Mouse (Mus musculus) stomach, embryonic 14.5 days (tissue): Measurements from ENCODE around the gene Kcnh2. TPM values are rescaled to one million over a fixed set of nuclear protein-coding genes. Genes with fewer than 3 reads are reported as not detected.

ENCODE experiments used
- ATAC-seq: fragments of 200-750 bp; cut with Nextera tagmentation; 2 replicates; pipeline ENCODE4 v1.8.0; 2017; ENCODE audit warnings: low read depth, moderate TSS enrichment; ENCODE audit not compliant: insufficient number of reproducible peaks, insufficient read depth, low FRiP score
- H3K27ac ChIP-seq: fragments of 300-500 bp; sonication (generic); 2 replicates; pipeline ENCODE4 v1.5.1; 2014; ENCODE audit warnings: mild to moderate bottlenecking, low read length, moderate library complexity, mixed read lengths
- H3K27me3 ChIP-seq: fragments of 300-500 bp; sonication (generic); 2 replicates; pipeline ENCODE4 v1.6.1; 2014; ENCODE audit warnings: low read length, control low read depth, mixed read lengths; ENCODE audit not compliant: control insufficient read depth, insufficient read depth
- H3K36me3 ChIP-seq: fragments of 300-500 bp; sonication (generic); 2 replicates; pipeline ENCODE4 v1.6.1; 2014; ENCODE audit warnings: mild to moderate bottlenecking, control low read depth, low read length, moderate library complexity, mixed read lengths; ENCODE audit not compliant: control insufficient read depth, insufficient read depth
- H3K4me1 ChIP-seq: fragments of 300-500 bp; sonication (generic); 2 replicates; pipeline ENCODE4 v1.6.1; 2014; ENCODE audit warnings: low read length, control low read depth, mixed read lengths; ENCODE audit not compliant: control insufficient read depth, insufficient read depth
- H3K4me2 ChIP-seq: fragments of 300-500 bp; sonication (generic); replicated peaks from 2 replicates; pipeline ENCODE4 v1.6.1; 2014; ENCODE audit warnings: low read depth, low read length, control low read depth
- H3K4me3 ChIP-seq: fragments of 300-500 bp; sonication (generic); 2 replicates; pipeline ENCODE4 v1.5.1; 2014; ENCODE audit warnings: low read depth, low read length, control low read depth
- H3K9ac ChIP-seq: fragments of 300-500 bp; sonication (generic); replicated peaks from 2 replicates; pipeline ENCODE4 v1.6.1; 2014; ENCODE audit warnings: low read depth, mild to moderate bottlenecking, control low read depth, low read length, moderate library complexity, mixed read lengths
- H3K9me3 ChIP-seq: fragments of 300-500 bp; sonication (generic); 2 replicates; pipeline ENCODE4 v1.6.1; 2016; ENCODE audit warnings: low read depth, low read length, control low read depth; ENCODE audit not compliant: control insufficient read depth
- WGBS: fragments of 180-500 bp; shearing (Covaris S2); extraction: QIAGEN DNeasy Blood & Tissue Kit; methylation state at CpG from one replicate; pipeline ENCODE4 v1.1.7; 2014; 5-methylcytosine and 5-hydroxymethylcytosine counted together
- polyA plus RNA-seq: library from polyadenylated mRNA; unstranded; fragments of >200 nt; fragmentation: Nextera tagmentation; extraction: Ambion mirVana; gene quantifications from 2 replicates; pipeline ENCODE4 v1.2.1, GENCODE M21; 2014

The Kcnh2 gene
- polyA plus RNA-seq, 1 experiment from 2014 or later = 9.8 TPM

GRCm38 (mm10) chr5:24357461-24357860 is 6.1 kb upstream of the Kcnh2 start:
- no peaks in the 10 kb centered on the region for H3K36me3 ChIP-seq
- H3K4me3 ChIP-seq = no peak overlapping the region
- peaks cover 9% of the 10 kb centered on the region; the same call in 1 of the 2 replicates for H3K4me1 ChIP-seq
- H3K9ac ChIP-seq = no peak overlapping the region
- WGBS = 9% methylated on average over 7 of the region's 7 CpGs
- no peak for ATAC-seq
- no peaks in the 10 kb centered on the region for H3K9me3 ChIP-seq
- H3K27me3 ChIP-seq = no peaks in the 10 kb centered on the region
- H3K27ac ChIP-seq = no peak overlapping the region
- H3K4me2 ChIP-seq = no peak overlapping the region

GRCm38 (mm10) chr5:24356764-24357163 is 5.4 kb upstream of the Kcnh2 start:
- Histone ChIP-seq H3K27ac (no peak overlapping the region), H3K9me3 (no peaks in the 10 kb centered on the region), H3K4me2 (no peak overlapping the region), H3K27me3 (no peaks in the 10 kb centered on the region), H3K4me3 (no peak overlapping the region), H3K9ac (no peak overlapping the region), H3K4me1 (peaks cover 9% of the 10 kb centered on the region; the same call in 1 of the 2 replicates), H3K36me3 (no peaks in the 10 kb centered on the region)
- 63% methylated on average over 4 of the region's 4 CpGs for WGBS
- no peak for ATAC-seq

- H3K27me3 ChIP-seq = no peaks in the 10 kb centered on the region
- peak overlapping the region; percentile 91 for H3K27ac ChIP-seq
- peak overlapping the region; percentile 99 for H3K4me2 ChIP-seq
- 0 out of 2 replicates have a peak overlapping the region, but pooled peaks have one; percentile 68 for H3K4me3 ChIP-seq
- 30% methylated on average over 4 of the region's 4 CpGs for WGBS
- H3K36me3 ChIP-seq = no peaks in the 10 kb centered on the region
- peaks cover 34% of the 10 kb centered on the region for H3K4me1 ChIP-seq
- no peak overlapping the region for H3K9ac ChIP-seq
- no peak for ATAC-seq
- H3K9me3 ChIP-seq = no peaks in the 10 kb centered on the region
Measured at GRCm38 (mm10) chr5:24353327-24353726, 1.9 kb upstream of the Kcnh2 start.

- no peaks in the 10 kb centered on the region for H3K27me3 ChIP-seq
Measured at GRCm38 (mm10) chr5:24352251-24352859, 951 bp upstream of the Kcnh2 start.

GRCm38 (mm10) chr5:24351701-24352171 is 332 bp upstream of the Kcnh2 start:
- Histone ChIP-seq H3K9me3 (no peaks in the 10 kb centered on the region), H3K27ac (peak overlapping the region; percentile 91), H3K4me1 (peaks cover 49% of the 10 kb centered on the region), H3K4me3 (peak overlapping the region; percentile 68), H3K4me2 (peak overlapping the region; percentile 99), H3K36me3 (no peaks in the 10 kb centered on the region), H3K9ac (peak overlapping the region; percentile 80), H3K27me3 (no peaks in the 10 kb centered on the region)
- WGBS = under 1% methylated on average over 36 of the region's 41 CpGs
- ATAC-seq = peak; percentile 78

More at GRCm38 (mm10) chr5:24352251-24352859, 951 bp upstream of the Kcnh2 start:
- ATAC-seq = peak; percentile 71
- 1% methylated on average over 24 of the region's 24 CpGs for WGBS
- Histone ChIP-seq H3K4me1 (peaks cover 44% of the 10 kb centered on the region), H3K9me3 (no peaks in the 10 kb centered on the region), H3K36me3 (no peaks in the 10 kb centered on the region), H3K4me2 (peak overlapping the region; percentile 99), H3K27ac (peak overlapping the region; percentile 91), H3K4me3 (peak overlapping the region; percentile 68), H3K9ac (peak overlapping the region; percentile 14; the same call in 1 of the 2 replicates)

- ATAC-seq = no peak
Measured at GRCm38 (mm10) chr5:24350531-24351250, 713 bp downstream of the Kcnh2 start.

GRCm38 (mm10) chr5:24350073-24350472 is 1.3 kb downstream of the Kcnh2 start:
- H3K9me3 ChIP-seq = no peaks in the 10 kb centered on the region
- H3K9ac ChIP-seq = no peak overlapping the region
- no peaks in the 10 kb centered on the region for H3K27me3 ChIP-seq
- no peak overlapping the region for H3K27ac ChIP-seq
- H3K4me2 ChIP-seq = peak overlapping the region; percentile 99
- peaks cover 54% of the 10 kb centered on the region for H3K4me1 ChIP-seq
- H3K4me3 ChIP-seq = peak overlapping the region; percentile 68
- 46% methylated on average over 3 of the region's 3 CpGs for WGBS
- no peak for ATAC-seq
- H3K36me3 ChIP-seq = no peaks in the 10 kb centered on the region

More at GRCm38 (mm10) chr5:24350531-24351250, 713 bp downstream of the Kcnh2 start:
- H3K27ac ChIP-seq = peak overlapping the region; percentile 91
- H3K9me3 ChIP-seq = no peaks in the 10 kb centered on the region
- H3K9ac ChIP-seq = peak overlapping the region; percentile 80
- H3K27me3 ChIP-seq = no peaks in the 10 kb centered on the region
- 33% methylated on average over 15 of the region's 15 CpGs for WGBS
- peak overlapping the region; percentile 68 for H3K4me3 ChIP-seq
- no peaks in the 10 kb centered on the region for H3K36me3 ChIP-seq
- peaks cover 49% of the 10 kb centered on the region for H3K4me1 ChIP-seq
- peak overlapping the region; percentile 99 for H3K4me2 ChIP-seq

GRCm38 (mm10) chr5:24348546-24348945 is 2.9 kb downstream of the Kcnh2 start:
- WGBS = 0% methylated on average over 28 of the region's 30 CpGs
- H3K27ac ChIP-seq = peak overlapping the region; percentile 69; the same call in 1 of the 2 replicates
- peak overlapping the region; percentile 25; the same call in 1 of the 2 replicates for H3K9ac ChIP-seq
- no peaks in the 10 kb centered on the region for H3K36me3 ChIP-seq
- peak overlapping the region; percentile 43 for H3K4me3 ChIP-seq
- peak overlapping the region; percentile 99 for H3K4me2 ChIP-seq
- no peaks in the 10 kb centered on the region for H3K27me3 ChIP-seq
- peaks cover 68% of the 10 kb centered on the region for H3K4me1 ChIP-seq
- no peaks in the 10 kb centered on the region for H3K9me3 ChIP-seq
- ATAC-seq = no peak
